Mouse (Mus musculus) bone marrow macrophage, adult 2 months (primary cell): ENCODE measurements at regions not wholly inside any gene's neighbourhood (a gene's known extent, or its start where the extent isn't known, plus 50 kb on each side); places are given as distances from the start of the nearest gene placed in this dataset.

Experiments
- CTCF ChIP-seq: IDR thresholded peaks from 2 replicates; pipeline ENCODE4 v1.5.1; 2012; ENCODE audit warnings: low read depth, mild to moderate bottlenecking, low read length, moderate library complexity
- POLR2A ChIP-seq: IDR thresholded peaks from 2 replicates; pipeline ENCODE4 v1.6.1; 2012; ENCODE audit warnings: mild to moderate bottlenecking, low read depth, low read length, borderline replicate concordance

DNA sequence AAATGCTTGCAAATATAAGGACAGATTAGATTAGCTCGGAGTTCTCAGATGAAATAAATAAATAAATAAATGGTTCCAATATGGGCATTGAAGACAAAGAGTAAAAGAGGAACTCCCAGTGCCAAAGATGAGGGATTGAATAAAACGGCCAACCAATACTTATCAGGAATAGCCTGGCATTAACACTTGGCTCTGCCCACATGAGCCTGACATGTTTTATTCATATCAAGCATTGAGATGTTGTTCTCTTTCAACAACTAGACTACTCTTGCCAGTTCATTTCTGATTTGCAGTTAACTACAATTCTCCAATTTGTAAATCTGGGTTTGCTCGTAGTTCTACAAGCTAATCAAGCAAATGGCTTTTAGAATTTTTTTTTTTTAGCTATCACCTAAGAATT is 546.4 kb downstream of the Efnb2 start:
- TF ChIP-seq POLR2A (no peak), CTCF (no peak)
